Comparison of ENCODE assay signal across 8 mouse cellular contexts in genomic region chr10:79987771-79988505, GRCm38 (mm10). TPM values are rescaled to one million over a fixed set of nuclear protein-coding genes. Genes with fewer than 3 reads are reported as not detected.
DNase-seq lines count a peak whose midpoint lies in the region; ATAC-seq and TF ChIP-seq lines count a peak whose summit lies in the region.

No protein-coding gene starts in this region.

- peak overlapping the region; percentile 47 for H3K9ac ChIP-seq in liver, adult 2 months (ENCODE audit: low read depth, low read length)
- peak overlapping the region; percentile 80 for H3K9ac ChIP-seq in limb, embryonic 14.5 days (ENCODE audit: low read depth, low read length, severe bottlenecking)
- H3K9ac ChIP-seq in neural tube, embryonic 13.5 days, result peak overlapping the region; percentile 67

- ATAC-seq in limb, embryonic 14.5 days (ENCODE audit: low FRiP score, low read depth), result no peak
- no peak for ATAC-seq in neural tube, embryonic 13.5 days (ENCODE audit: low read depth)

- 0 out of 2 replicates have a peak, but pooled peaks cover 2% of the 10 kb centered on the region for H3K27me3 ChIP-seq in liver, adult 2 months (ENCODE audit: control insufficient read depth, insufficient read depth, low read length)
- H3K27me3 ChIP-seq in forebrain, embryonic 10.5 days (ENCODE audit: poor library complexity, severe bottlenecking), result peaks cover 53% of the 10 kb centered on the region
- no peaks in the 10 kb centered on the region for H3K27me3 ChIP-seq in limb, embryonic 14.5 days (ENCODE audit: control insufficient read depth, insufficient read depth, low read length)
- H3K27me3 ChIP-seq in neural tube, embryonic 13.5 days, result peaks cover 44% of the 10 kb centered on the region

- H3K4me1 ChIP-seq in liver, adult 2 months (ENCODE audit: control insufficient read depth, insufficient read depth, low read length), result peaks cover 14% of the 10 kb centered on the region
- peaks cover 61% of the 10 kb centered on the region for H3K4me1 ChIP-seq in forebrain, embryonic 10.5 days
- H3K4me1 ChIP-seq in limb, embryonic 14.5 days (ENCODE audit: control insufficient read depth, insufficient read depth, low read length), result peaks cover 38% of the 10 kb centered on the region
- peaks cover 48% of the 10 kb centered on the region for H3K4me1 ChIP-seq in neural tube, embryonic 13.5 days (replicated peaks)

- TF ChIP-seq POLR2A in liver, adult 2 months (IDR thresholded peaks at IDR 0.05; ENCODE audit: extremely low read depth, insufficient read depth, low read length), result no peak
- TF ChIP-seq POLR2A in limb, embryonic 14.5 days (IDR thresholded peaks at IDR 0.05; ENCODE audit: borderline replicate concordance, extremely low read depth, insufficient read depth, insufficient read length), result 0 out of 2 replicates have a peak, but pooled peaks have one; percentile 54

- TF ChIP-seq CTCF in liver, adult 2 months (IDR thresholded peaks at IDR 0.05; ENCODE audit: low read depth, low read length), result no peak

- peak overlapping the region; percentile 72 for H3K4me2 ChIP-seq in limb, embryonic 14.5 days (replicated peaks; ENCODE audit: low read depth, low read length, severe bottlenecking)
- peak overlapping the region; percentile 80 for H3K4me2 ChIP-seq in neural tube, embryonic 13.5 days

- H3K79me2 ChIP-seq in liver, adult 2 months (ENCODE audit: control insufficient read depth, insufficient read depth, low read length), result peaks cover 6% of the 10 kb centered on the region; the same call in 1 of the 2 replicates

- WGBS in liver, adult 2 months, result 22% methylated on average over 27 of the region's 27 CpGs
- WGBS in forebrain, embryonic 10.5 days, result 11% methylated on average over 27 of the region's 27 CpGs
- 6% methylated on average over 27 of the region's 27 CpGs for WGBS in limb, embryonic 14.5 days
- 11% methylated on average over 27 of the region's 27 CpGs for WGBS in neural tube, embryonic 13.5 days

- no peaks in the 10 kb centered on the region for H3K36me3 ChIP-seq in liver, adult 2 months (ENCODE audit: control insufficient read depth, insufficient read depth, low read length)
- H3K36me3 ChIP-seq in forebrain, embryonic 10.5 days (replicated peaks), result peaks cover 23% of the 10 kb centered on the region
- H3K36me3 ChIP-seq in limb, embryonic 14.5 days (ENCODE audit: control insufficient read depth, insufficient read depth, low read length), result peaks cover 23% of the 10 kb centered on the region
- no peaks in the 10 kb centered on the region for H3K36me3 ChIP-seq in neural tube, embryonic 13.5 days

- DNase-seq in liver, adult 2 months (ENCODE audit: extremely low read depth, low read depth, low spot score), result no peak
- DNase-seq in liver, result no peak
- DNase-seq in forebrain, embryonic 10.5 days (ENCODE audit: extremely low spot score, low spot score), result no peak
- no peak for DNase-seq in limb, embryonic 14.5 days (ENCODE audit: low spot score)
- no peak for DNase-seq in spleen, postnatal 14 days (ENCODE audit: low spot score in 2 of 2)
- no peak for DNase-seq in layer of hippocampus, adult 18-20 months (ENCODE audit: low spot score in 2 of 2)
- DNase-seq in retina, postnatal 1 day, result no peak

- peaks cover 14% of the 10 kb centered on the region; the same call in 1 of the 2 replicates for H3K9me3 ChIP-seq in forebrain, embryonic 10.5 days
- H3K9me3 ChIP-seq in limb, embryonic 14.5 days (ENCODE audit: control insufficient read depth, low read length), result no peaks in the 10 kb centered on the region
- H3K9me3 ChIP-seq in neural tube, embryonic 13.5 days, result peaks cover 3% of the 10 kb centered on the region; the same call in 1 of the 2 replicates

- peak overlapping the region; percentile 62 for H3K4me3 ChIP-seq in liver, adult 2 months (ENCODE audit: insufficient read depth, low read depth, low read length)
- H3K4me3 ChIP-seq in forebrain, embryonic 10.5 days, result peak overlapping the region; percentile 80
- H3K4me3 ChIP-seq in limb, embryonic 14.5 days (replicated peaks; ENCODE audit: low read length), result peak overlapping the region; percentile 73
- H3K4me3 ChIP-seq in neural tube, embryonic 13.5 days, result peak overlapping the region; percentile 45

- peak overlapping the region; percentile 47 for H3K27ac ChIP-seq in liver, adult 2 months (replicated peaks; ENCODE audit: insufficient read depth, low read depth, low read length)
- H3K27ac ChIP-seq in forebrain, embryonic 10.5 days, result peak overlapping the region; percentile 87
- H3K27ac ChIP-seq in limb, embryonic 14.5 days (replicated peaks; ENCODE audit: low read depth, low read length), result peak overlapping the region; percentile 67
- peak overlapping the region; percentile 25 for H3K27ac ChIP-seq in neural tube, embryonic 13.5 days (replicated peaks)

RNA-seq across cellular contexts. Expression of gene Cnn2, which starts 0.4 kb away (rescaled TPM):
- 5.2 and 6.4 TPM in 2 replicates for total RNA-seq in liver, adult 2 months (2014; rRNA removed)
- 6.9 and 9.8 TPM in 2 replicates for polyA plus RNA-seq in liver, adult 2 months (2012; rRNA removed)
- 222 and 226 TPM in 2 replicates for polyA plus RNA-seq in forebrain, embryonic 10.5 days (2016; fragmentation: Nextera tagmentation; extraction: Ambion mirVana)
- 133 and 173 TPM in 2 replicates for polyA plus RNA-seq in limb, embryonic 14.5 days (2012; rRNA removed)
- polyA plus RNA-seq in limb, embryonic 14.5 days (2014; fragmentation: Nextera tagmentation; extraction: Ambion mirVana), result 273 and 290 TPM in 2 replicates
- polyA plus RNA-seq in neural tube, embryonic 13.5 days (2015; fragmentation: Nextera tagmentation; extraction: Ambion mirVana), result 55.6 and 56.2 TPM in 2 replicates
- total RNA-seq in layer of hippocampus, adult 18-20 months (2021), result 1 to 10 TPM; 3.6 to 5.2 TPM

RNA-seq across cellular contexts. Expression of gene Tmem259, which starts 3.8 kb away (rescaled TPM):
- 35.7 and 51.7 TPM in 2 replicates for total RNA-seq in liver, adult 2 months (2014; rRNA removed)
- 223 and 259 TPM in 2 replicates for polyA plus RNA-seq in liver, adult 2 months (2012; rRNA removed)
- polyA plus RNA-seq in forebrain, embryonic 10.5 days (2016; fragmentation: Nextera tagmentation; extraction: Ambion mirVana), result 8.4 and 9.6 TPM in 2 replicates
- 260 and 379 TPM in 2 replicates for polyA plus RNA-seq in limb, embryonic 14.5 days (2012; rRNA removed)
- 24.5 and 25.2 TPM in 2 replicates for polyA plus RNA-seq in limb, embryonic 14.5 days (2014; fragmentation: Nextera tagmentation; extraction: Ambion mirVana)
- polyA plus RNA-seq in neural tube, embryonic 13.5 days (2015; fragmentation: Nextera tagmentation; extraction: Ambion mirVana), result 21.0 and 21.4 TPM in 2 replicates
- 100 to 1,000 TPM; 118 to 123 TPM for total RNA-seq in layer of hippocampus, adult 18-20 months (2021)

RNA-seq across cellular contexts. Expression of gene Abca7, which starts 8.4 kb away (rescaled TPM):
- 1.4 and 1.9 TPM in 2 replicates for total RNA-seq in liver, adult 2 months (2014; rRNA removed)
- polyA plus RNA-seq in liver, adult 2 months (2012; rRNA removed), result 3.2 and 3.4 TPM in 2 replicates
- polyA plus RNA-seq in forebrain, embryonic 10.5 days (2016; fragmentation: Nextera tagmentation; extraction: Ambion mirVana), result 2.9 and 3.1 TPM in 2 replicates
- 6.2 and 8.0 TPM in 2 replicates for polyA plus RNA-seq in limb, embryonic 14.5 days (2012; rRNA removed)
- polyA plus RNA-seq in limb, embryonic 14.5 days (2014; fragmentation: Nextera tagmentation; extraction: Ambion mirVana), result 2.2 and 2.4 TPM in 2 replicates
- 7.7 and 8.1 TPM in 2 replicates for polyA plus RNA-seq in neural tube, embryonic 13.5 days (2015; fragmentation: Nextera tagmentation; extraction: Ambion mirVana)
- 10 to 100 TPM; 10.2 to 12.0 TPM for total RNA-seq in layer of hippocampus, adult 18-20 months (2021)

RNA-seq across cellular contexts. Expression of gene Grin3b, which starts 17.4 kb away (rescaled TPM):
- 0.18 TPM in 1 of 2 replicates, not detected in the other for total RNA-seq in liver, adult 2 months (2014; rRNA removed)
- polyA plus RNA-seq in liver, adult 2 months (2012; rRNA removed), result 0.45 TPM in 2 replicates
- polyA plus RNA-seq in forebrain, embryonic 10.5 days (2016; fragmentation: Nextera tagmentation; extraction: Ambion mirVana), result 0.20 and 0.31 TPM in 2 replicates
- 0.72 and 0.76 TPM in 2 replicates for polyA plus RNA-seq in limb, embryonic 14.5 days (2012; rRNA removed)
- 0.23 and 0.55 TPM in 2 replicates for polyA plus RNA-seq in limb, embryonic 14.5 days (2014; fragmentation: Nextera tagmentation; extraction: Ambion mirVana)
- 0.58 and 0.61 TPM in 2 replicates for polyA plus RNA-seq in neural tube, embryonic 13.5 days (2015; fragmentation: Nextera tagmentation; extraction: Ambion mirVana)
- under 1 TPM in 1 of 2 experiments, not detected in 1; 0.15 TPM for total RNA-seq in layer of hippocampus, adult 18-20 months (2021)

RNA-seq across cellular contexts. Expression of gene Wdr18, which starts 28.0 kb away (rescaled TPM):
- total RNA-seq in liver, adult 2 months (2014; rRNA removed), result 24.8 TPM in 2 replicates
- 59.8 and 63.3 TPM in 2 replicates for polyA plus RNA-seq in liver, adult 2 months (2012; rRNA removed)
- 165 and 167 TPM in 2 replicates for polyA plus RNA-seq in forebrain, embryonic 10.5 days (2016; fragmentation: Nextera tagmentation; extraction: Ambion mirVana)
- 58.7 and 78.5 TPM in 2 replicates for polyA plus RNA-seq in limb, embryonic 14.5 days (2012; rRNA removed)
- 99.8 and 106 TPM in 2 replicates for polyA plus RNA-seq in limb, embryonic 14.5 days (2014; fragmentation: Nextera tagmentation; extraction: Ambion mirVana)
- polyA plus RNA-seq in neural tube, embryonic 13.5 days (2015; fragmentation: Nextera tagmentation; extraction: Ambion mirVana), result 67.0 and 85.7 TPM in 2 replicates
- 10 to 100 TPM; 40.3 to 42.1 TPM for total RNA-seq in layer of hippocampus, adult 18-20 months (2021)

Comparison
In these comparisons a context has a peak if more than half of its experiments do, and no peak if none do; other contexts are left out.
1. H3K27ac ChIP-seq: peak in every context shown above with its lines; median percentile 87 in forebrain, embryonic 10.5 days; 67 in limb, embryonic 14.5 days; 47 in liver, adult 2 months; 25 in neural tube, embryonic 13.5 days.